Mouse (Mus musculus) C2C12 (cell line): ENCODE results near the gene Ppp1r12b.

Experiments
- CEBPB ChIP-seq: IDR thresholded peaks from one replicate; pipeline ENCODE4 v1.6.1; 2011; ENCODE audit warnings: low read depth, mild to moderate bottlenecking, control low read depth, moderate library complexity
- CTCF ChIP-seq: IDR thresholded peaks from one replicate; pipeline ENCODE4 v1.5.1; 2011; ENCODE audit not compliant: control insufficient read depth, insufficient read depth, insufficient read length
- FOSL1 ChIP-seq: IDR thresholded peaks from one replicate; pipeline ENCODE4 v1.8.0; 2011; ENCODE audit warnings: mild to moderate bottlenecking, low read length; ENCODE audit not compliant: poor library complexity, insufficient read depth, severe bottlenecking
- MAX ChIP-seq: IDR thresholded peaks from one replicate; pipeline ENCODE4 v1.6.1; 2011; ENCODE audit warnings: mild to moderate bottlenecking, control low read depth
- MYOG ChIP-seq: IDR thresholded peaks from one replicate; pipeline ENCODE4 v1.6.1; 2011; ENCODE audit not compliant: control insufficient read depth, insufficient read length; ENCODE audit errors: extremely low read depth
- USF1 ChIP-seq: IDR thresholded peaks from one replicate; pipeline ENCODE4 v1.6.1; 2011; ENCODE audit warnings: low read depth, mild to moderate bottlenecking, control low read depth, moderate library complexity

- TF ChIP-seq CTCF (no peak), USF1 (no peak), MAX (no peak), CEBPB (no peak), MYOG (no peak), FOSL1 (no peak)
Observed at GRCm38 (mm10) chr1:134741433-134741832, 214.3 kb downstream of the Ppp1r12b start.
